Mouse (Mus musculus) forebrain, postnatal 0 days (tissue): ENCODE data around the gene Ing2. TPM values are rescaled to one million over a fixed set of nuclear protein-coding genes. Genes with fewer than 3 reads are reported as not detected.
A peak's percentile ranks its signal among the peaks of the same experiment; 100 is the strongest.

Experiments used
- ATAC-seq: fragments of 200-750 bp; cut with Nextera tagmentation; 2 replicates; pipeline ENCODE4 v1.8.0; 2017; ENCODE audit warnings: mild to moderate bottlenecking, moderate library complexity
- DNase-seq: peaks from one replicate; pipeline ENCODE4 v3.0.0-alpha.2; 2015
- H3K27ac ChIP-seq: fragments of 300-500 bp; sonication (generic); 2 replicates; pipeline ENCODE4 v1.5.1; 2014; ENCODE audit warnings: low read depth, mild to moderate bottlenecking, antibody characterized with exemption, low read length, moderate library complexity, mixed read lengths
- H3K27me3 ChIP-seq: fragments of 300-500 bp; sonication (generic); 2 replicates; pipeline ENCODE4 v1.6.1; 2014; ENCODE audit warnings: mild to moderate bottlenecking, low read length, mixed read lengths; ENCODE audit not compliant: insufficient read depth
- H3K36me3 ChIP-seq: fragments of 300-500 bp; sonication (generic); 2 replicates; pipeline ENCODE4 v1.6.1; 2014; ENCODE audit warnings: mild to moderate bottlenecking, moderate library complexity; ENCODE audit not compliant: insufficient read depth
- H3K4me1 ChIP-seq: fragments of 300-500 bp; sonication (generic); 2 replicates; pipeline ENCODE4 v1.6.1; 2014; ENCODE audit warnings: antibody characterized with exemption; ENCODE audit not compliant: insufficient read depth
- H3K4me2 ChIP-seq: fragments of 300-500 bp; sonication (generic); 2 replicates; pipeline ENCODE4 v1.6.1; 2014; ENCODE audit warnings: low read depth, mild to moderate bottlenecking, moderate library complexity
- H3K4me3 ChIP-seq: fragments of 300-500 bp; sonication (generic); 2 replicates; pipeline ENCODE4 v1.5.1; 2014; ENCODE audit warnings: low read depth, low read length, mixed read lengths
- H3K9ac ChIP-seq: fragments of 300-500 bp; sonication (generic); 2 replicates; pipeline ENCODE4 v1.6.1; 2014; ENCODE audit warnings: mild to moderate bottlenecking
- H3K9me3 ChIP-seq: fragments of 300-500 bp; sonication (generic); 2 replicates; pipeline ENCODE4 v1.6.1; 2016; ENCODE audit warnings: low read length
- CTCF ChIP-seq: sonication (generic); IDR thresholded peaks from 2 replicates; pipeline ENCODE4 v1.5.1; 2016; ENCODE audit warnings: antibody characterized with exemption, control low read depth, low read depth
- WGBS: fragments of 180-500 bp; shearing (Covaris S2); extraction: QIAGEN DNeasy Blood & Tissue Kit; methylation state at CpG from one replicate; pipeline ENCODE4 v1.1.7; 2014; 5-methylcytosine and 5-hydroxymethylcytosine counted together
- polyA plus RNA-seq: library from polyadenylated mRNA; unstranded; fragments of >200 nt; fragmentation: Nextera tagmentation; extraction: Ambion mirVana; gene quantifications from 2 replicates; pipeline ENCODE4 v1.2.1, GENCODE M21; 2015
- total RNA-seq: library from RNA; depleted of rRNA; stranded (reverse); fragments of >200 nt; gene quantifications from 2 replicates; pipeline ENCODE4 v1.2.3, GENCODE M21; 2014; rRNA removed

The Ing2 gene
- 8.9 TPM in 2 replicates for total RNA-seq
- 11.1 and 13.1 TPM in 2 replicates for polyA plus RNA-seq

DNA sequence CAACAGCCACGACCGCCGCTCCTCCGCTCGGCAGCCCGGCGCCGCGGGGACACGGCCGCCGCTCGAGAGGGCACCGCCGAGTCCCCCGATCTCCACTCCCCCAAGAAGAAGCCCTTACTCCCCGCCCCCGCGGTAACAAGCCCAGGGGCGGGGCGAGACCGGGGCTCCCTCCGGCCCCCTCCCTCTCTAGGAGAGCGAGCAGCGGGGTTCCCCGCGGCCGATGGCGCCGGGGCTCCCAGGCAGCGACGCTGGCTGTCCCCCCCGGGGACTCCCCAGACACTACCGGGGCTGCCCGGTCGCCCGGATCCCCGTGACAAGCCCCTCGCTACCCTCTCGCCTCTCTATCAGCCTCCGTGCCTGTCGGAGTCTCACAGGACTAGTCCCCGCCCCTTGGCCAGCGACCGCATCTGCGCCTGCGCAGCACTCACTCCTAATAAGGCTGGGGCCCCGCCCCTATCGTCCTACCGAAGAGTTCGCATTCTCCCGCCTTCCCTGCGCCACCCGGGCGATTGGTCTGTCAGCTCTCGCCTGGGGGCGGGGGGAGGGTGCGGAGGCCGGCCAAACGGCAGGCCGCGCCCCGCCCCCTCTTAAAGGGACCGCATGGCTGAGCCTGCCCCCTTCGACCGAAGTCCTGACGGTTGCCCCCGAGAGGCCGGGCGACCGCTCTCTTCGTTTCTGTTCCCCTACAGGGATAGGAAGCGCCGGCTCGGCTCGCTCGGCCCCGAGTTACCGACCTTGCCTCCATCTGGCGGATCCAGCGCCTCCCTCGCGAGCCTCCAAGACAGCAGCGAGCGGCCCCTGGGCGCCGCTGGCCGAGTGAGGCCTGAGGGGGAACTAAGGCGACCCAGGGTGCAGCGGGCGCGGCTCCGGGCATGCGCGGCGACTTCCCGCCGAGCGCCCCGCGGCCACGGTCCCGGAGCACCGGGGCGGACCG is at the start of gene Ing2:
Gene Ing2 (minus strand): TSS at position 780 of the 934 bp plus-strand sequence.
- Histone ChIP-seq H3K27ac (peak within 1 kb of the TSS; percentile 94), H3K4me2 (peak within 1 kb of the TSS; percentile 72), H3K9me3 (no peaks in the 10 kb centered on the region), H3K4me1 (no peaks in the 10 kb centered on the region), H3K4me3 (peak within 1 kb of the TSS; percentile 97), H3K36me3 (no peaks in the 10 kb centered on the region), H3K9ac (peak within 1 kb of the TSS; percentile 68), H3K27me3 (no peaks in the 10 kb centered on the region)
- DNase-seq (peak; percentile 100), ATAC-seq (peak; percentile 93)
- no peak for TF ChIP-seq CTCF
- WGBS = 1% methylated on average over 100 of the region's 106 CpGs

DNA sequence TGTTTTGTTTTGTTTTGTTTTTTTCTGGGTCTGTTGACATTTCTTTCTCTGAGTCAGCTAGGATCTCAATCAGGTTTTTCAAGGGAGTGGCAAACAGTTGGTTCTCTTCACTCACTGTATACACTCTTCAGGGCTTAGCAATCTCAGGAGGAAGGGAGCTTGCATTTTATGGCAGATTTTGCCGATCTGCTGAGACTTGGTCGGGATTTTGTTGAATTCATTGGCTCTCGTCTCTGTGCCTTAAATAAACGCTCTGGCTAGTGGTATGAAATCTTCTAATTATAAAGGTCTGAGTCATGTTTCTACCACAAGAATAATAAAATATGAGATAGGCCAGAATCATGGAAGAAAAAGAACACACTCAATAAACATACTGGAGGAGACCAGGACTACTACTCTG is 46.3 kb upstream of the Ing2 start:
- Histone ChIP-seq H3K36me3 (no peaks in the 10 kb centered on the region), H3K9me3 (no peaks in the 10 kb centered on the region), H3K27me3 (no peaks in the 10 kb centered on the region), H3K9ac (no peak overlapping the region), H3K27ac (no peak overlapping the region), H3K4me1 (no peaks in the 10 kb centered on the region), H3K4me2 (no peak overlapping the region), H3K4me3 (no peak overlapping the region)
- DNase-seq (no peak), ATAC-seq (no peak)
- 74% methylated on average over 4 of the region's 4 CpGs for WGBS
- TF ChIP-seq CTCF = no peak

DNA sequence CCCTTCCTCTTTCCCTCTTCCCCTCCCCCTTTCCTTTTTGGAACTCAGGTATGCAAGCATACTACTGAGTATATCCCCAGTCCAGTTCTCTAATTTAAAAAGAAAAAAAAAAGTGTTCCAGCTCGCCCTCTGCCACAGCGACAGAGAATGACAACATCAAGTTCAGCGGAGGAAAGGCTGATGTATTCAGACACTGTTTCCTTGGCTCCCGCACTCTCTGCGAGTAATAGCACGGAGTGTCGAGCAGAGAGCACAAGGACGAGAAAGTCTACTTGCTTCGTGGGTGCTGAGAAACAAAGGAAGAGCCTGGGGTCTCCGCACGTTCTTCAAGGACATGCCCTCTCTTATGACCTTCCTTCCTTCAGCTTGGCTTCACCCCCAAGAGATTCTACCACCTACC is 43.3 kb upstream of the Ing2 start:
- 27% methylated on average over 11 of the region's 11 CpGs for WGBS
- no peaks in the 10 kb centered on the region for H3K9me3 ChIP-seq
- H3K4me1 ChIP-seq = no peaks in the 10 kb centered on the region
- ATAC-seq (no peak), DNase-seq (no peak)
- no peak for TF ChIP-seq CTCF
- no peak overlapping the region for H3K4me3 ChIP-seq
- no peak overlapping the region for H3K9ac ChIP-seq
- no peaks in the 10 kb centered on the region for H3K36me3 ChIP-seq
- no peak overlapping the region for H3K4me2 ChIP-seq
- no peak overlapping the region for H3K27ac ChIP-seq
- no peaks in the 10 kb centered on the region for H3K27me3 ChIP-seq

DNA sequence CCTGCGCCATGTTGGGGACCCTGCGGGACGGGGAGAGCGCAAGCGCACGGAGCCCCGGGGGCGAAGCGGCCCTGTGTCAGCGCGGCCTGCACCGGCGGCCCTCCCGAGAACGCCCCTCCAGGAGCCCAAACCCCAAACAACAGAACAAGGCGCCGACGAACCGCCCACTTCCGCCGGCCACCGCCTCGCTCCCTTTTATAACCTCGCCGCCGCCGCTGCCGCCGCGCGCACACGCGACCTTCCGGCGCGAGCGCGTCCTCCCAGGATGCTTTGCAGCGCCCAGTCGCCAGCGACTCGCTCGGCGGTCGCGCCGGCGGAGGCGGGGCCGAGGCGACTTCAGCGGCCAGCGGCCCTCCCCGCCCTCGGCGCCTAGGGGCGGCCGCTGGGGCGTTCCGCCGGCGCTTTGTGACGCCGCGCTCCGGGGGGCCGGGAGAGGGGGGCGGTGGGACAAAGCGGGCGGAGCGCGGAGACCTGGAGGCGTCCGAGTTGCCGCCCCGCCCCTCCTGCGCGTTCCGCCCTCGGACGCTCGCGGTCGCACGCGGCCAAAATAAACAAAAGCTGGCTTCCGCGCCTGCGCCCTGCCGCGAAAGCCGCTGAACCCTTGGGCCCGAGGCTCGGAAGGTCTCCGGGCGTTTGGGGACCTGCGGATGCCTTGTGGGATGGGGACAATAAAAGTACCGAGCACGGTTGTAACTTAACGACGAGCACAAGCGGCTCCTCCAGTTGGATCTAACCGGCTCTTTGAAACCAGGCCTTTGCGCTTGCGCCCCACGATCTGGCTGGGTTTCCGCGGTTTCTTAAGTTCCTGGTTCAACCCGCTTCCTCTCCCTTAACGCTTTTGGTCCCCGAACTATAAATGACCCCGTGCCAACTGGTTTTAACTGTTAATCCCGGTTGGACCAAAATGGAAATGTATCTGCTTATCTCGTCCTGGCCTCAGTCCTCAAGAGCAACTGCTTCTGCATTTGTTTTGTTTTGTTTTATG is 38.7 kb upstream of the Ing2 start, which contains the start of gene Cdkn2aip:
Gene Cdkn2aip (minus strand): TSS at position 172 of the 985 bp plus-strand sequence.
- H3K4me3 ChIP-seq = peak within 1 kb of the TSS; percentile 90
- ATAC-seq (peak; percentile 94), DNase-seq (peak; percentile 97)
- H3K4me1 ChIP-seq = no peaks in the 10 kb centered on the region
- H3K27me3 ChIP-seq = no peaks in the 10 kb centered on the region
- peaks cover 15% of the 10 kb centered on the region for H3K36me3 ChIP-seq
- WGBS = 3% methylated on average over 109 of the region's 114 CpGs
- H3K4me2 ChIP-seq = peak within 1 kb of the TSS; percentile 62
- H3K9me3 ChIP-seq = no peaks in the 10 kb centered on the region
- TF ChIP-seq CTCF = no peak
- H3K27ac ChIP-seq = peak within 1 kb of the TSS; percentile 95
- H3K9ac ChIP-seq = peak within 1 kb of the TSS; percentile 92

DNA sequence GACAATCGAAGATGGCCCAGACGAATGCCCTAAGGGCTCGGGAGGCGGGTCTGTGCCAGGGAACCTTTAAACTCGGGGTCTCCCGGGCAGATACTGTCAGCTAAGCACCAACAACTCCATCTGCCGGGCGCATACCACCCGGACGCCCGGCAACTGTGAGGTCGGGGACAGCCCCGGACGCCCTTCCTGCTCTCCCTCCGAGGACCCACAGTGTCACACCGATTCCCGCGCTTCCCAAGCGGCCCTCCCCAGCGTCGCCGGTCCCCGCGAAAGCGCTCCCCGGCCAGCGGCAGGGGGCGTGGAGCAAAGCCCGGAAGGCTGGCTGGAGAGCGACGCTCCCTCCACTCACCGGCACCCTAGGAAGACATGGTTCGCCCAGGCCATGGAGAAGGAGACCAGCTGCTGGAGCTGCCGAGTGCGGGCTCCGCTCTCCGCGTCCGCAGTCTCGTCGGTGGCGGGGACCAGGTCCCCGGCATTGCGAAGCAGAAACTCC is 37.9 kb upstream of the Ing2 start:
- no peaks in the 10 kb centered on the region for H3K27me3 ChIP-seq
- H3K4me1 ChIP-seq = no peaks in the 10 kb centered on the region
- peak; percentile 33 for TF ChIP-seq CTCF
- peak overlapping the region; percentile 92 for H3K9ac ChIP-seq
- DNase-seq (no peak), ATAC-seq (peak; percentile 45)
- no peaks in the 10 kb centered on the region for H3K9me3 ChIP-seq
- peaks cover 20% of the 10 kb centered on the region for H3K36me3 ChIP-seq
- H3K27ac ChIP-seq = peak overlapping the region; percentile 95
- peak overlapping the region; percentile 62 for H3K4me2 ChIP-seq
- H3K4me3 ChIP-seq = peak overlapping the region; percentile 90
- 6% methylated on average over 43 of the region's 44 CpGs for WGBS

DNA sequence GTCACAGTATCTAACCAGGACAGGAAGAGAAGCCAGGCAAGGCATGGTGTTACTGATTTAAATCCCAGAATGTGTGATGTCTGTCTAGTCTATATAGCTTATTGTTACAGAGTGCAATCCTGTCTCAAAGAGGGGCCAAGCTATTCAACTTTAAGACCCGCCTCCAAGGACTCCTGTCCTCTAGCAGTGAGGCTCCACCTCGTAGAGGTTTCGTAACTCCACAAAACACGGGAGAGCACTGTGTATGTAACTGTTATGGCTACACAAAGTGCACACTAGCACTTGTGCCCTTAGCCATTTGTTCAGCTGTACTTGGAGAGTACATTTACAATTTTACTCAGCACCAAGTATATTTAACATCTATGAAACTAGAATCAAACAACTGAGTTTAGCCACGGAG is 32.8 kb upstream of the Ing2 start:
- H3K36me3 ChIP-seq = peaks cover 29% of the 10 kb centered on the region
- no peak for TF ChIP-seq CTCF
- H3K27me3 ChIP-seq = no peaks in the 10 kb centered on the region
- no peak overlapping the region for H3K4me3 ChIP-seq
- WGBS = 80% methylated on average over 5 of the region's 5 CpGs
- no peak overlapping the region for H3K27ac ChIP-seq
- H3K9me3 ChIP-seq = no peaks in the 10 kb centered on the region
- H3K9ac ChIP-seq = no peak overlapping the region
- H3K4me1 ChIP-seq = no peaks in the 10 kb centered on the region
- H3K4me2 ChIP-seq = no peak overlapping the region
- DNase-seq = no peak
- ATAC-seq = no peak
